Mouse (Mus musculus) CH12.LX (cell line): ENCODE data around the gene Pgc.

Experiments used
- CTCF ChIP-seq, 2 experiments: IDR thresholded peaks in 1 of 2; conservative IDR thresholded peaks in 1 of 2; 2 replicates each; pipeline ENCODE4 v1.5.1; 2011 to 2012; ENCODE audit warnings: low read depth in 2 of 2, low read length in 2 of 2, improper control_type of control experiment in 1 of 2, inconsistent platforms in 1 of 2, mild to moderate bottlenecking in 1 of 2, moderate library complexity in 1 of 2
- E2F4 ChIP-seq: IDR thresholded peaks from 2 replicates; pipeline ENCODE4 v1.6.1; 2011; ENCODE audit warnings: low read depth, low read length, improper control_type of control experiment; ENCODE audit not compliant: insufficient replicate concordance
- EP300 ChIP-seq: IDR thresholded peaks from 2 replicates; pipeline ENCODE4 v1.6.1; 2011; ENCODE audit warnings: low read length, improper control_type of control experiment
- KAT2A ChIP-seq: IDR thresholded peaks from 2 replicates; pipeline ENCODE4 v1.6.1; 2012; ENCODE audit warnings: low read length, improper control_type of control experiment, inconsistent platforms; ENCODE audit not compliant: insufficient replicate concordance
- MEF2A ChIP-seq: IDR thresholded peaks from 2 replicates; pipeline ENCODE4 v1.6.1; 2014; ENCODE audit warnings: low read depth, mild to moderate bottlenecking, inconsistent platforms, low read length, improper control_type of control experiment, borderline replicate concordance
- NELFE ChIP-seq: IDR thresholded peaks from 2 replicates; pipeline ENCODE4 v1.6.1; 2011; ENCODE audit warnings: low read depth, low read length, improper control_type of control experiment
- POLR2A ChIP-seq: IDR thresholded peaks from 2 replicates; pipeline ENCODE4 v1.6.1; 2011; ENCODE audit warnings: low read depth, mild to moderate bottlenecking, improper control_type of control experiment, low read length
- POLR2AphosphoS2 ChIP-seq: IDR thresholded peaks from 2 replicates; pipeline ENCODE4 v1.6.1; 2011; ENCODE audit warnings: low read depth, low read length, improper control_type of control experiment
- TCF12 ChIP-seq: IDR thresholded peaks from 2 replicates; pipeline ENCODE4 v1.6.1; 2014; ENCODE audit warnings: low read depth, mild to moderate bottlenecking, inconsistent platforms, low read length, improper control_type of control experiment
- USF1 ChIP-seq: IDR thresholded peaks from 2 replicates; pipeline ENCODE4 v1.6.1; 2014; ENCODE audit warnings: low read depth, mild to moderate bottlenecking, inconsistent platforms, low read length, improper control_type of control experiment
- ZC3H11A ChIP-seq: IDR thresholded peaks from 2 replicates; pipeline ENCODE4 v1.6.1; 2012; ENCODE audit warnings: low read depth, mild to moderate bottlenecking, inconsistent platforms, low read length, improper control_type of control experiment
- ZKSCAN1 ChIP-seq: IDR thresholded peaks from 2 replicates; pipeline ENCODE4 v1.6.1; 2012; ENCODE audit warnings: low read depth, inconsistent platforms, low read length, improper control_type of control experiment, borderline replicate concordance
- ZNF384 ChIP-seq: IDR thresholded peaks from 2 replicates; pipeline ENCODE4 v1.6.1; 2012; ENCODE audit warnings: low read depth, low read length, improper control_type of control experiment, inconsistent platforms

GRCm38 (mm10) chr17:47749626-47750025, 23.0 kb downstream of the Pgc start:
- TF ChIP-seq CTCF (conservative IDR thresholded peaks at IDR 0.05 in 1 of 2, IDR thresholded peaks at IDR 0.05 in 1 of 2; ENCODE audit: low read depth in 2 of 2, low read length in 2 of 2) (no peak), E2F4 (no peak), KAT2A (no peak), POLR2AphosphoS2 (no peak), ZNF384 (no peak), MEF2A (no peak), ZC3H11A (no peak), EP300 (no peak), ZKSCAN1 (no peak), NELFE (no peak), POLR2A (no peak), USF1 (no peak), TCF12 (no peak)
